Mouse (Mus musculus) stomach, adult 2 months (tissue): ENCODE measurements around the gene Dnaja2. TPM values are rescaled to one million over a fixed set of nuclear protein-coding genes. Genes with fewer than 3 reads are reported as not detected.

Experiments
- polyA plus RNA-seq: library from polyadenylated mRNA; depleted of rRNA; stranded (reverse); fragments of >200 nt; gene quantifications from 2 replicates; pipeline ENCODE4 v1.2.3, GENCODE M21; 2012; rRNA removed

The Dnaja2 gene
- 2.0 and 2.4 TPM in 2 replicates for polyA plus RNA-seq

DNA sequence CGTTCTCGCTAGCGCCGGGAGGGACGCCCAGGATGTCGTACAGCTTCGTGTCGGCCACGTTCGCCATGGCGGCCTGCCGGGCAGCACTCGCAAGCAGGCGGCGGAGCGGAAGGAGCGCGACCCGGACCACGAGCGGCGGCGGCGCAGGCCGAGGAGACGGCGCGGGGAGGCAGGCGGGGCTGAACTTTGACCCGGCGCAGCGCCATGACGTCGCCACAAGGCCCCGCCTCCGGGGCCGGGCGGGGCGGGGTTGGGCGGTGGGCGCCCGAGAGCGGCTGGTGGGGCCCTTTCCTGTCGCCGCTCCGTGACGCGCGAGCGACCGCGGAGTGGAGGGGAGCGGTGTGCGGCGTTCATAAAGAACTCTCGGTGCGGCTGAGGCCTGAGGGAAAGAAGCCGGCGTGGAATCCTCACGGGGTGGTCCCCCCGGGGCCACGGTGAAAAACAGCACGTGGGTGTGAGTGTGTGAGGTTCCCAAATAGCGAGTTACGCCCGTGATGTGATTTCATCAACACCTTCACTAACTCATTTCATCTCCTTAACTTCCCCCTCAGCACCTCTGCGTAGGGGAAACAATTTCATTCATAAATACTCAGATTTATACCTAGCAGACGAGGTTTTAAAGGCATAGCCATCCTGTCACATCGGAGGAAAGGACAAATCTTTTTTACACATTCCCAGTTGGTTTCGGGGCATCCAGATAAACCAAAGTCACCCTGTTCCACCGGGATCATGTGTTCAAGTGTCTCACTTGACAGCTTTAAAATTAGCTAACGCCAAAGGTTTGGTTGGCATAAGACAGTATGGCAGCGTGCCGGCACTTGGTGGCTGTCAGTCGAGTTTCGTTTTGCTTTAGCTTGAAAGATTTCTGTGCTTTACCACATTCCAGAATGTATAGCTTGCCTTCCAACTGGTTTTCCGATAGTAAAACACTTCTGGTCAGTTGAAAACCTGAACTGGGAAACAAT, at the start of gene Dnaja2:
Dnaja2 (minus strand) TSS at position 164 of the 965 bp plus-strand sequence.

DNA sequence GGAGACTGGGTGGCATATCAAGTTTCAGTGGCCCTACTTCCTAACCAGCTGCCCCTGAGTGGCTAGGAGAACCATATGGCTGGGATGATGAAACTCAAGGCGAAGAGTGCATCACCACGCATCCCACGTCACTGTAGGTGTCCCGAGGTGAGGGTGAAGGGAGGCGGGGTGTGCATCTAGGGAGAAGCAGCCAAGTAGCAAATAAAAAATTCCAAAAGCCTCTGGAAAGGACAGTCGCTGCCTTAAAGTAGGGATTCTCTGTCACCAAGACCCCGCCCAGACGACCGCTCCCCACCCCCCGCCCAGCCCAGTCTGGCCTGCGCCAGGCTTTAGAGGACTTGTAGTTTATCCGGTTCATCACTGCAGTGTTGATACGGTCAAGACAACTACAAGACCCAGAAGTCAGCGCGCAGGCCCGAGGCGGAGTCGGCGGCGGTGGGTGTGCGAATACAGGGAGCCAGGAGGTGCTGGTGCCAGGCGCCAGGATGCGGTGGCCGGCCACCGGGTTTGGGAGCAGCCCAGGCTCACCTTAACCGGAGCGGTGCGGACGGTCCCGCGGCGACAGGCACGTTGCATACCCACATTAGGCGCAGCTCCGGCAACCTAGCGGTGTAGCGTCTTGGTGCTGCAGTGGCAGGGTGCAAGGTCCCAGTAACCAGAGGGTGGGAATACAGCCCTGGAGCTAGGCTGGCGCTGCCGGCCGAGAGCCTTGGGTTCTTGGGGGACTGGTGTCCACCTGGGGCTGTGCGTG, 62.8 kb downstream of the Dnaja2 start, which contains the start of gene Gpt2:
Gpt2 (plus strand) TSS at position 452 of the 751 bp plus-strand sequence.

Other genes with a start within 250 kb of the Dnaja2 start
- 0.10 and 0.37 TPM in 2 replicates for gene Mylk3, start 169.0 kb downstream of the Dnaja2 start, polyA plus RNA-seq
- 0.51 and 1.2 TPM in 2 replicates for gene 4921524J17Rik, start 122.5 kb downstream of the Dnaja2 start, polyA plus RNA-seq
- gene Gpt2, start 62.8 kb downstream of the Dnaja2 start, polyA plus RNA-seq = 39.5 and 94.7 TPM in 2 replicates
- gene Neto2, start 145.6 kb upstream of the Dnaja2 start, polyA plus RNA-seq = 0.08 and 0.17 TPM in 2 replicates